Comparison of ENCODE assay signal across 24 mouse cellular contexts in the genomic region with DNA sequence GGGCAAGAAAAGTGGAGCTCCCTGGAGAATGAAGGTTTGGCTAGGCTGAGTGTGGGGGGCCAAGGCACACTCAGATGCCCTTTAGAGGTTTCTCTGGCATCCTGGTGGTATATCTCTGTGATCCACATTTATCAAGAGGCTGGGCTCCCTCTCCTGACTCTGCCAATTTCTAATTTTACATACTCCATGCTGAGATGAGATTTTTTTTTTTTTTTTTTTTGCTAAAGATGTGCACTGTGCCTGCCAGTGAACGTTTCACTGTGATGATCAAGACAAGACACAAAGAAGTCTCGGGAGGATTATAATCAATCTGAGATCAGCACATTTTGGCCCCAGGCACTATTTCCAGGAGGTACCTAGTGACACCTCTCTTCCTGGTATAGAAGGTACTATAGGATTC. TPM values are rescaled to one million over a fixed set of nuclear protein-coding genes. Genes with fewer than 3 reads are reported as not detected.
DNase-seq lines count a peak whose midpoint lies in the region; ATAC-seq and TF ChIP-seq lines count a peak whose summit lies in the region.
"Had no signal": no experiment of that assay in that cellular context is flagged by ENCODE, and none has a peak within 500 bp of the region (broad histone marks: within the 10 kb centered on the region; RNA-seq: fewer than 3 reads in every experiment).

No protein-coding gene starts in this region.

- H3K36me3 ChIP-seq in hindbrain, embryonic 16.5 days (ENCODE audit: control insufficient read depth, insufficient read depth, low read length) = no peaks in the 10 kb centered on the region
- no peaks in the 10 kb centered on the region for H3K36me3 ChIP-seq in hindbrain, embryonic 10.5 days
- no peaks in the 10 kb centered on the region for H3K36me3 ChIP-seq in midbrain, embryonic 14.5 days (ENCODE audit: control insufficient read depth, insufficient read depth, low read length)
- no peaks in the 10 kb centered on the region for H3K36me3 ChIP-seq in midbrain, postnatal 0 days (ENCODE audit: insufficient read depth, low read length)
- H3K36me3 ChIP-seq: embryonic facial prominence, embryonic 13.5 days; embryonic facial prominence, embryonic 15.5 days; forebrain, embryonic 10.5 days; forebrain, embryonic 12.5 days; forebrain, embryonic 15.5 days had no signal

- DNase-seq in frontal cortex, postnatal 14 days (ENCODE audit: low spot score in 2 of 2) = no peak
- no peak for DNase-seq in hindbrain, embryonic 10.5 days (ENCODE audit: low spot score)
- DNase-seq in midbrain, embryonic 14.5 days = peak; percentile 15
- DNase-seq in midbrain, postnatal 0 days (ENCODE audit: low spot score) = no peak
- DNase-seq: adrenal gland, adult 2 months; adrenal gland, postnatal 10 days; adrenal gland, postnatal 25 days; cerebellum, adult 11 months; cerebellum, adult 18-20 months; cerebellum, adult 8-10 months; cerebellum, adult 9-11 months; cerebellum, postnatal 14 days; cerebellum, postnatal 36 days; embryo, embryonic 11 days had no signal

- H3K9me3 ChIP-seq in hindbrain, embryonic 16.5 days (ENCODE audit: control insufficient read depth, low read length) = no peaks in the 10 kb centered on the region
- H3K9me3 ChIP-seq in hindbrain, embryonic 10.5 days = no peaks in the 10 kb centered on the region
- no peaks in the 10 kb centered on the region for H3K9me3 ChIP-seq in midbrain, embryonic 14.5 days (ENCODE audit: control insufficient read depth, low read length)
- no peaks in the 10 kb centered on the region for H3K9me3 ChIP-seq in midbrain, postnatal 0 days (ENCODE audit: low read length)
- H3K9me3 ChIP-seq: embryonic facial prominence, embryonic 13.5 days; embryonic facial prominence, embryonic 15.5 days; forebrain, embryonic 10.5 days; forebrain, embryonic 12.5 days; forebrain, embryonic 15.5 days had no signal

- no peak overlapping the region for H3K27ac ChIP-seq in hindbrain, embryonic 16.5 days (ENCODE audit: low read depth, low read length)
- H3K27ac ChIP-seq in hindbrain, embryonic 10.5 days = no peak overlapping the region
- H3K27ac ChIP-seq in midbrain, embryonic 14.5 days (replicated peaks; ENCODE audit: low read depth, low read length) = no peak overlapping the region
- no peak overlapping the region for H3K27ac ChIP-seq in midbrain, postnatal 0 days (ENCODE audit: low read depth, low read length)
- H3K27ac ChIP-seq: embryonic facial prominence, embryonic 13.5 days; embryonic facial prominence, embryonic 15.5 days; forebrain, embryonic 10.5 days; forebrain, embryonic 12.5 days; forebrain, embryonic 15.5 days had no signal

- peak; percentile 83 for ATAC-seq in frontal cortex, adult (ENCODE audit: low TSS enrichment)
- ATAC-seq in hindbrain, embryonic 16.5 days = 0 out of 2 replicates have a peak, but pooled peaks have one; percentile 4
- no peak for ATAC-seq in midbrain, embryonic 14.5 days (ENCODE audit: low FRiP score, low TSS enrichment)
- ATAC-seq in midbrain, postnatal 0 days (ENCODE audit: low FRiP score) = no peak
- ATAC-seq: forebrain, embryonic 15.5 days had no signal

- H3K27me3 ChIP-seq in hindbrain, embryonic 16.5 days (replicated peaks; ENCODE audit: control insufficient read depth, insufficient read depth, low read length) = no peaks in the 10 kb centered on the region
- 0 out of 2 replicates have a peak, but pooled peaks cover 3% of the 10 kb centered on the region for H3K27me3 ChIP-seq in hindbrain, embryonic 10.5 days (ENCODE audit: insufficient read depth, poor library complexity, severe bottlenecking)
- H3K27me3 ChIP-seq in midbrain, embryonic 14.5 days (ENCODE audit: control insufficient read depth, insufficient read depth, low read length) = no peaks in the 10 kb centered on the region
- H3K27me3 ChIP-seq in midbrain, postnatal 0 days (ENCODE audit: insufficient read depth, low read length) = no peaks in the 10 kb centered on the region
- H3K27me3 ChIP-seq: embryonic facial prominence, embryonic 13.5 days; embryonic facial prominence, embryonic 15.5 days; forebrain, embryonic 12.5 days; forebrain, embryonic 15.5 days had no signal

- 45% methylated on average over 2 of the region's 2 CpGs for WGBS in hindbrain, embryonic 16.5 days
- 73% methylated on average over 2 of the region's 2 CpGs for WGBS in hindbrain, embryonic 10.5 days
- WGBS in midbrain, embryonic 14.5 days = 48% methylated on average over 2 of the region's 2 CpGs
- 25% methylated on average over 2 of the region's 2 CpGs for WGBS in midbrain, postnatal 0 days

- H3K4me2 ChIP-seq in hindbrain, embryonic 16.5 days (ENCODE audit: low read length) = no peak overlapping the region
- no peak overlapping the region for H3K4me2 ChIP-seq in midbrain, embryonic 14.5 days (ENCODE audit: low read length)
- no peak overlapping the region for H3K4me2 ChIP-seq in midbrain, postnatal 0 days (ENCODE audit: low read depth, low read length, poor library complexity, severe bottlenecking)
- H3K4me2 ChIP-seq: embryonic facial prominence, embryonic 13.5 days; embryonic facial prominence, embryonic 15.5 days; forebrain, embryonic 12.5 days; forebrain, embryonic 15.5 days had no signal

- H3K4me1 ChIP-seq in hindbrain, embryonic 16.5 days (ENCODE audit: control insufficient read depth, insufficient read depth, low read depth, low read length) = no peaks in the 10 kb centered on the region
- H3K4me1 ChIP-seq in hindbrain, embryonic 10.5 days (replicated peaks) = peaks cover 13% of the 10 kb centered on the region
- H3K4me1 ChIP-seq in midbrain, embryonic 14.5 days (ENCODE audit: control insufficient read depth, insufficient read depth, low read length) = no peaks in the 10 kb centered on the region
- H3K4me1 ChIP-seq in midbrain, postnatal 0 days (ENCODE audit: insufficient read depth, low read length) = 0 out of 2 replicates have a peak, but pooled peaks cover 3% of the 10 kb centered on the region
- H3K4me1 ChIP-seq: embryonic facial prominence, embryonic 13.5 days; embryonic facial prominence, embryonic 15.5 days had no signal

- H3K9ac ChIP-seq in hindbrain, embryonic 16.5 days (ENCODE audit: low read depth, low read length) = no peak overlapping the region
- H3K9ac ChIP-seq in midbrain, embryonic 14.5 days (replicated peaks; ENCODE audit: low read length) = no peak overlapping the region
- H3K9ac ChIP-seq in midbrain, postnatal 0 days (replicated peaks; ENCODE audit: low read length, poor library complexity, severe bottlenecking) = no peak overlapping the region
- H3K9ac ChIP-seq: embryonic facial prominence, embryonic 13.5 days; embryonic facial prominence, embryonic 15.5 days; forebrain, embryonic 12.5 days; forebrain, embryonic 15.5 days had no signal

- TF ChIP-seq CTCF in midbrain, postnatal 0 days (IDR thresholded peaks at IDR 0.05) = no peak

- no peak overlapping the region for H3K4me3 ChIP-seq in hindbrain, embryonic 16.5 days (ENCODE audit: low read length)
- no peak overlapping the region for H3K4me3 ChIP-seq in hindbrain, embryonic 10.5 days
- no peak overlapping the region for H3K4me3 ChIP-seq in midbrain, embryonic 14.5 days (replicated peaks; ENCODE audit: low read depth, low read length)
- H3K4me3 ChIP-seq in midbrain, postnatal 0 days (ENCODE audit: low read depth, low read length) = no peak overlapping the region
- H3K4me3 ChIP-seq: embryonic facial prominence, embryonic 13.5 days; embryonic facial prominence, embryonic 15.5 days; erythroblast, embryonic 14.5 days; forebrain, embryonic 10.5 days; forebrain, embryonic 12.5 days; forebrain, embryonic 15.5 days had no signal

RNA-seq across cellular contexts. Expression of gene Pxdc1, which starts 46.2 kb away (rescaled TPM):
- polyA plus RNA-seq in hindbrain, embryonic 16.5 days (2015; fragmentation: Nextera tagmentation; extraction: Ambion mirVana) = 11.7 and 12.2 TPM in 2 replicates
- 3.2 and 3.6 TPM in 2 replicates for polyA plus RNA-seq in hindbrain, embryonic 10.5 days (2016; fragmentation: Nextera tagmentation; extraction: Ambion mirVana)
- polyA plus RNA-seq in midbrain, embryonic 14.5 days (2014; fragmentation: Nextera tagmentation; extraction: Ambion mirVana) = 9.6 and 10.1 TPM in 2 replicates
- total RNA-seq in midbrain, postnatal 0 days (2014; rRNA removed) = 11.7 and 12.7 TPM in 2 replicates
- polyA plus RNA-seq in midbrain, postnatal 0 days (2015; fragmentation: Nextera tagmentation; extraction: Ambion mirVana) = 7.5 and 7.8 TPM in 2 replicates
- total RNA-seq: common myeloid progenitor, adult 5-6 weeks; MEL had no signal

Comparison
In these comparisons a context has a peak if more than half of its experiments do, and no peak if none do; other contexts are left out.
1. ATAC-seq: peak in frontal cortex, adult (single experiment) and hindbrain, embryonic 16.5 days (single experiment); none in midbrain, embryonic 14.5 days (single experiment) and midbrain, postnatal 0 days (single experiment).